Mouse (Mus musculus): Measurements from ENCODE around the gene Pabpc4l.

GRCm38 (mm10) chr3:46448266-46448532 is 180 bp upstream of the Pabpc4l start:
- TF ChIP-seq GATA1 (IDR thresholded peaks at IDR 0.05; ENCODE audit: borderline replicate concordance, low read length) (no peak), FLI1 (IDR thresholded peaks at IDR 0.05; ENCODE audit: low read length) (no peak)

All from megakaryocyte, embryonic 14.5 days (primary cell).